Mouse (Mus musculus): ENCODE data around the gene Ppwd1. TPM values are rescaled to one million over a fixed set of nuclear protein-coding genes. Genes with fewer than 3 reads are reported as not detected.

Gene Ppwd1
- polyA plus RNA-seq, 1 experiment from 2014 or later: 10.3 TPM

DNA sequence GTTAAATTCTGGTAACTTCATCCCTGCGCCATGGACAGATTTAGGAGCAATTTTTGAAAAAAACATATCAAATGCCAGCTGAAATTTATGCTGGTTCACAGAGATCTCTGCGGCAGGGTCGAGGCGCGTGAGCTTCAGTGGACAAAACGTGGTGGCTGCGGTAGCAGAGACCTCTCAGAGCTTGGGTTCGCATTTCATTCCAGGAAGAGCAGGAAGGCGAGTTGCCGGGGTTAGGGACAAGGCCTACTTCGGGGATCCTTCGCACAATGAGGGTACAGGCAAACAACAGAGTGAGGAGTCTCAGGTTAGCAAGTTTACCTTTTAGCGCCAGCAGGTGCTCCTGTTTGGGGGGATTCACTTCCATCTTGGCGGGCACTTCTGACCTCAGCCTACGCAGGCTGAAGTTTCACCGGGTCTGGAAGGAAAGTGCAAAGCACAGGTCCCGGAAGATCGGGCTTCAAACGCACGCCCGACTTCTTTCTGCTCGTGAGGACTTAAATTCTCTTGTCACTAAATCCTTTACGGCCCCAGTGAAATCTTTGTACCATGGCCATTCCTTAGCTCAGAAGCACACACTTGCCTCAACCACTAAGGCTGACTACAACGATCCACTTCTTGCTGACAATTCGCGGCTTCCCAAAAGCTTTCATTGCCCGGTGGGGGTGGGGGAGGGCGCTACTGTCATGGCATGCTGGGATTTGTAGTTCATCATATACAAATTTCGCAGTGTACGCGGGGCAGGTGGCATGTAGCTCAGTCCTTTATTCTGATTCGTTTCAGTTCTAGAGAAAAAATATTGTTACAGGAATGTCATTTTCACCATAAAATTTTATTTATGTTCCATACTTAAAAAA lies 50.6 kb downstream of the Ppwd1 start, which contains the start of gene Trappc13:
Trappc13 (minus strand) TSS at position 674 of the 854 bp plus-strand sequence.
- Histone ChIP-seq H3K4me3 (replicated peaks; ENCODE audit: low read length) (peak within 1 kb of the TSS; percentile 88), H3K9me3 (ENCODE audit: control insufficient read depth, low read length) (no peaks in the 10 kb centered on the region), H3K27me3 (replicated peaks; ENCODE audit: control insufficient read depth, insufficient read depth, low read length) (no peaks in the 10 kb centered on the region), H3K36me3 (ENCODE audit: control insufficient read depth, insufficient read depth) (no peaks in the 10 kb centered on the region; the same call in 1 of the 2 replicates), H3K27ac (ENCODE audit: low read length) (peak within 1 kb of the TSS; percentile 76), H3K9ac (replicated peaks; ENCODE audit: low read depth, low read length) (peak within 1 kb of the TSS; percentile 97), H3K4me2 (ENCODE audit: low read length) (peak within 1 kb of the TSS; percentile 77), H3K4me1 (replicated peaks; ENCODE audit: control insufficient read depth, insufficient read depth, low read length) (peaks cover 11% of the 10 kb centered on the region)
- WGBS: under 1% methylated on average over 32 of the region's 32 CpGs
- ATAC-seq: peak; percentile 94

DNA sequence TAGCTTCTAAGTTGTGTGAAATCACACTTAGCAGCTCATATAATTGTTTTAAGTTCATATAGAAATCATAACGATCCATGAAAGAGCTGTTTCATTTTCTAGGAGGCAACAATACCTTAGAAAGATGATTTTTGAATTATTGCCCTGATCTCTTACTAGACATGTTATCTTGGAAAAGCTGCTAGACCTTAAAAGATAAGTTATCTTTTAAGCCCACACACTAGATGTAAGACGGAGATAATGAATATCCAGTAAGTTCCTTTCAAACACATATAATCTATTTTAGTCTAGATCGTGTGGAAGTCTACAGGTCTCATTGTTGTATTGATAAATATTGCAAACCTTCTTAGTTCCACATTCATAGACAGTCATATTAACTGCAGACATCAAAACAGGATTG lies 51.8 kb downstream of the Ppwd1 start:
- WGBS: 81% methylated on average over 3 of the region's 3 CpGs
- H3K9ac ChIP-seq (replicated peaks; ENCODE audit: low read depth, low read length): 0 out of 2 replicates have a peak overlapping the region, but pooled peaks have one; percentile 29
- ATAC-seq: no peak

DNA sequence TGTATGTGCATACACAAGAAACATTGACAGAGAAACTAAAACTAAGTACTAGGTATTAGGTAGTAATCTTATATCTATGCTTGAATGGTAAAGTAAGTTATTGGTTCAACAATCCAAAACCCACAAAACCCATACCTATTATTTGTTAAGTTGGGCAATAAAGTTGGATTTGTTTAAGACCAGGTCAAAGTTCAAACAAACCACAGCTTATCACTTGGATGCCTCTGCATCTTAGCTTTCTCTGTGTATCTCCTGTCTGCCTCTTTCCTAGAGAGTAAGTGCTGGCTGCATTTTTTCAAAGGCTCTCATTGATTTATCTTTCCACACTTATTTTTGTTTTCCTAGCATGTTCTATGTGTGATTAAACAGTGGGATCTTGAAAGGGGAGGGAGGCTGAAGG lies 56.1 kb downstream of the Ppwd1 start:
- ATAC-seq: no peak
- H3K36me3 ChIP-seq (ENCODE audit: control insufficient read depth, insufficient read depth): peaks cover 13% of the 10 kb centered on the region
- H3K27ac ChIP-seq (ENCODE audit: low read length): no peak overlapping the region
- no peak overlapping the region for H3K4me3 ChIP-seq (replicated peaks; ENCODE audit: low read length)
- H3K9me3 ChIP-seq (ENCODE audit: control insufficient read depth, low read length): peaks cover 5% of the 10 kb centered on the region; the same call in 1 of the 2 replicates
- no peaks in the 10 kb centered on the region for H3K27me3 ChIP-seq (replicated peaks; ENCODE audit: control insufficient read depth, insufficient read depth, low read length)
- no peak overlapping the region for H3K9ac ChIP-seq (replicated peaks; ENCODE audit: low read depth, low read length)
- no peak overlapping the region for H3K4me2 ChIP-seq (ENCODE audit: low read length)
- peaks cover 6% of the 10 kb centered on the region for H3K4me1 ChIP-seq (replicated peaks; ENCODE audit: control insufficient read depth, insufficient read depth, low read length)

More for the DNA sequence above, 51.8 kb downstream of the Ppwd1 start:
- Histone ChIP-seq H3K4me1 (replicated peaks; ENCODE audit: control insufficient read depth, insufficient read depth, low read length) (peaks cover 11% of the 10 kb centered on the region), H3K27ac (ENCODE audit: low read length) (no peak overlapping the region), H3K9me3 (ENCODE audit: control insufficient read depth, low read length) (no peaks in the 10 kb centered on the region), H3K4me3 (replicated peaks; ENCODE audit: low read length) (peak overlapping the region; percentile 18), H3K36me3 (ENCODE audit: control insufficient read depth, insufficient read depth) (no peaks in the 10 kb centered on the region; the same call in 1 of the 2 replicates), H3K4me2 (ENCODE audit: low read length) (peak overlapping the region; percentile 52), H3K27me3 (replicated peaks; ENCODE audit: control insufficient read depth, insufficient read depth, low read length) (no peaks in the 10 kb centered on the region)

GRCm38 (mm10) chr13:104171711-104172110 lies 56.9 kb downstream of the Ppwd1 start:
- ATAC-seq: no peak
- WGBS: 95% methylated on average over 5 of the region's 5 CpGs
- Histone ChIP-seq H3K4me1 (replicated peaks; ENCODE audit: control insufficient read depth, insufficient read depth, low read length) (peaks cover 3% of the 10 kb centered on the region), H3K36me3 (ENCODE audit: control insufficient read depth, insufficient read depth) (peaks cover 16% of the 10 kb centered on the region), H3K4me2 (ENCODE audit: low read length) (no peak overlapping the region), H3K9me3 (ENCODE audit: control insufficient read depth, low read length) (peaks cover 5% of the 10 kb centered on the region; the same call in 1 of the 2 replicates), H3K9ac (replicated peaks; ENCODE audit: low read depth, low read length) (no peak overlapping the region), H3K27me3 (replicated peaks; ENCODE audit: control insufficient read depth, insufficient read depth, low read length) (no peaks in the 10 kb centered on the region), H3K4me3 (replicated peaks; ENCODE audit: low read length) (no peak overlapping the region), H3K27ac (ENCODE audit: low read length) (no peak overlapping the region)

- Histone ChIP-seq H3K36me3 (ENCODE audit: control insufficient read depth, insufficient read depth) (peaks cover 7% of the 10 kb centered on the region), H3K27me3 (replicated peaks; ENCODE audit: control insufficient read depth, insufficient read depth, low read length) (no peaks in the 10 kb centered on the region), H3K4me3 (replicated peaks; ENCODE audit: low read length) (no peak overlapping the region), H3K4me1 (replicated peaks; ENCODE audit: control insufficient read depth, insufficient read depth, low read length) (no peaks in the 10 kb centered on the region), H3K4me2 (ENCODE audit: low read length) (no peak overlapping the region), H3K9ac (replicated peaks; ENCODE audit: low read depth, low read length) (no peak overlapping the region), H3K27ac (ENCODE audit: low read length) (no peak overlapping the region), H3K9me3 (ENCODE audit: control insufficient read depth, low read length) (no peaks in the 10 kb centered on the region)
- WGBS: 88% methylated on average over 1 of the region's 1 CpGs
- no peak for ATAC-seq
These were observed 73.0 kb downstream of the Ppwd1 start for GRCm38 (mm10) chr13:104155686-104156085.

Other genes starting within 250 kb of the Ppwd1 start
- 40.1 and 45.8 TPM in 2 replicates for gene Nln, start 119.2 kb downstream of the Ppwd1 start, polyA plus RNA-seq (2015; fragmentation: Nextera tagmentation; extraction: Ambion mirVana)
- gene Sgtb, start 119.1 kb downstream of the Ppwd1 start, polyA plus RNA-seq (2015; fragmentation: Nextera tagmentation; extraction: Ambion mirVana): 34.0 and 39.2 TPM in 2 replicates
- gene Trappc13, start 50.4 kb downstream of the Ppwd1 start, polyA plus RNA-seq (2015; fragmentation: Nextera tagmentation; extraction: Ambion mirVana): 69.4 and 72.5 TPM in 2 replicates
- 43.8 and 46.5 TPM in 2 replicates for gene Trim23, start 50.0 kb downstream of the Ppwd1 start, polyA plus RNA-seq (2015; fragmentation: Nextera tagmentation; extraction: Ambion mirVana)
- gene Cenpk, start 232 bp downstream of the Ppwd1 start, polyA plus RNA-seq (2015; fragmentation: Nextera tagmentation; extraction: Ambion mirVana): 22.5 and 28.3 TPM in 2 replicates
- 1.8 and 2.5 TPM in 2 replicates for gene Adamts6, start 59.0 kb upstream of the Ppwd1 start, polyA plus RNA-seq (2015; fragmentation: Nextera tagmentation; extraction: Ambion mirVana)

Measured in forebrain, embryonic 16.5 days (tissue).